Mouse (Mus musculus) C2C12 (cell line): ENCODE measurements around the gene Pds5a. TPM values are rescaled to one million over a fixed set of nuclear protein-coding genes. Genes with fewer than 3 reads are reported as not detected.

Source experiments
- H3K27me3 ChIP-seq: one replicate; pipeline ENCODE4 v1.6.1; 2011; ENCODE audit not compliant: control insufficient read depth, insufficient read depth, insufficient read length
- H3K36me3 ChIP-seq: one replicate; pipeline ENCODE4 v1.6.1; 2011; ENCODE audit not compliant: control insufficient read depth, insufficient read depth
- H3K4me3 ChIP-seq: one replicate; pipeline ENCODE4 v1.5.1; 2011; ENCODE audit warnings: mild to moderate bottlenecking, control low read depth; ENCODE audit not compliant: poor library complexity, insufficient read depth, severe bottlenecking
- H3K79me2 ChIP-seq: one replicate; pipeline ENCODE4 v1.6.1; 2011; ENCODE audit not compliant: control insufficient read depth, insufficient read depth
- H3K79me3 ChIP-seq: one replicate; pipeline ENCODE4 v1.6.1; 2011; ENCODE audit warnings: low read depth, control low read depth
- H3ac ChIP-seq: one replicate; pipeline ENCODE3; 2011; ENCODE audit warnings: low read depth; ENCODE audit not compliant: control insufficient read depth, insufficient read length
- CEBPB ChIP-seq: IDR thresholded peaks from one replicate; pipeline ENCODE4 v1.6.1; 2011; ENCODE audit warnings: low read depth, mild to moderate bottlenecking, control low read depth, moderate library complexity
- CTCF ChIP-seq: IDR thresholded peaks from one replicate; pipeline ENCODE4 v1.5.1; 2011; ENCODE audit not compliant: control insufficient read depth, insufficient read depth, insufficient read length
- FOSL1 ChIP-seq: IDR thresholded peaks from one replicate; pipeline ENCODE4 v1.8.0; 2011; ENCODE audit warnings: mild to moderate bottlenecking, low read length; ENCODE audit not compliant: poor library complexity, insufficient read depth, severe bottlenecking
- MAX ChIP-seq: IDR thresholded peaks from one replicate; pipeline ENCODE4 v1.6.1; 2011; ENCODE audit warnings: mild to moderate bottlenecking, control low read depth
- MYOD1 ChIP-seq: IDR thresholded peaks from one replicate; pipeline ENCODE4 v1.6.1; 2011; ENCODE audit warnings: low read depth; ENCODE audit not compliant: control insufficient read depth, insufficient read length
- MYOG ChIP-seq: IDR thresholded peaks from one replicate; pipeline ENCODE4 v1.6.1; 2011; ENCODE audit not compliant: control insufficient read depth, insufficient read length; ENCODE audit errors: extremely low read depth
- USF1 ChIP-seq: IDR thresholded peaks from one replicate; pipeline ENCODE4 v1.6.1; 2011; ENCODE audit warnings: low read depth, mild to moderate bottlenecking, control low read depth, moderate library complexity
- polyA plus RNA-seq: library from polyadenylated mRNA; unstranded; fragments of >200 nt; fragmentation: generic; extraction: Trizol; gene quantifications from one replicate; pipeline ENCODE4 v1.2.1, GENCODE M21; 2012; ENCODE audit warnings: missing spikeins

Gene Pds5a
- polyA plus RNA-seq, 1 experiment = 20.3 TPM

DNA sequence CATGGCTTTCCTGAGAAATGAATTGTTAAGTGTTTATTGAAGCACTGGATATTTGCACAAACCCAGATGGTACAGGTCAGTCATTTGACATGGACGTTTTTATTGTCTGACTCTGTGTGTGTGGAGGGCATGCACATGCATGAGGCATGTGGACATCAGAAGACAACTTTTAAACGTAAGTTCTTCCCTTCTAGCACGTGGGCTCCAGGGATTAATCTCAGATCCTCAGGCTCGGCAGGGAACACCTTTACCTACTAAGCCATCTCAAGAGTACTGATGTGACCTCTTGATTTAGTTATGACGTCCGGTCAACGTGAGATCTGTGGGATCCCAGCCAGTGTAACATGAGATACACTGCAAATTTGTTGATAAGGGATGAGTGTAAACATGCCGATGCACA, 12.2 kb upstream of the Pds5a start:
- TF ChIP-seq MYOG (no peak), USF1 (no peak), CTCF (no peak), FOSL1 (no peak), MAX (no peak)
- H3K79me2 ChIP-seq = no peaks in the 10 kb centered on the region

DNA sequence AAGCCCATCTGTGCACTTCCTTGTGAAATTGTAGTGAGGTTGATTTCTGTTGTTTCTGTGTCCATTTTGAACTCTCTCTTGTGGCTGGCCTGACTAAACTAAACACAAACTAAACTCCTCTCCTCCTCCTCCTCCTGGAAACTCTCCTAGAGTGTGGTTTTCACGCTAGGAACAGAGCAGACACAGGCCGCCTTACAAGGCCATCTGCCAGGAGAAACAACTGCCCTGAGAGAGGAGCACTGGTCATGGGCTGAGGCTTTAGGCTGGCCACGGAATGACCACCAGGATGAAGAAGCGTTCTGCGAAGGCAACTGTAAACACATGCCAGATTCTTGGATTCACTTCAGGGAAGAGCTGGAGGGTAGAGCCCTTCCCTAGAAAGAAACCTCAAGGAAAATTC, 8.9 kb upstream of the Pds5a start:
- Histone ChIP-seq H3K79me2 (no peaks in the 10 kb centered on the region), H3ac (no peak overlapping the region), H3K4me3 (no peak overlapping the region), H3K36me3 (no peaks in the 10 kb centered on the region), H3K79me3 (no peaks in the 10 kb centered on the region), H3K27me3 (no peaks in the 10 kb centered on the region)
- TF ChIP-seq MYOG (no peak), MYOD1 (no peak), FOSL1 (no peak), USF1 (no peak), CTCF (no peak), CEBPB (no peak), MAX (no peak)

More for the DNA sequence above, 12.2 kb upstream of the Pds5a start:
- no peaks in the 10 kb centered on the region for H3K79me3 ChIP-seq
- H3K27me3 ChIP-seq = no peaks in the 10 kb centered on the region
- no peaks in the 10 kb centered on the region for H3K36me3 ChIP-seq
- no peak overlapping the region for H3ac ChIP-seq
- H3K4me3 ChIP-seq = no peak overlapping the region

- no peak overlapping the region for H3K4me3 ChIP-seq
- no peaks in the 10 kb centered on the region for H3K27me3 ChIP-seq
- no peak overlapping the region for H3ac ChIP-seq
- no peaks in the 10 kb centered on the region for H3K79me3 ChIP-seq
- H3K79me2 ChIP-seq = no peaks in the 10 kb centered on the region
- TF ChIP-seq CTCF (no peak), FOSL1 (no peak), MYOD1 (no peak), MAX (no peak), USF1 (no peak), CEBPB (no peak), MYOG (no peak)
- no peaks in the 10 kb centered on the region for H3K36me3 ChIP-seq
Observed at GRCm38 (mm10) chr5:65706171-65706570, 8.1 kb upstream of the Pds5a start.

DNA sequence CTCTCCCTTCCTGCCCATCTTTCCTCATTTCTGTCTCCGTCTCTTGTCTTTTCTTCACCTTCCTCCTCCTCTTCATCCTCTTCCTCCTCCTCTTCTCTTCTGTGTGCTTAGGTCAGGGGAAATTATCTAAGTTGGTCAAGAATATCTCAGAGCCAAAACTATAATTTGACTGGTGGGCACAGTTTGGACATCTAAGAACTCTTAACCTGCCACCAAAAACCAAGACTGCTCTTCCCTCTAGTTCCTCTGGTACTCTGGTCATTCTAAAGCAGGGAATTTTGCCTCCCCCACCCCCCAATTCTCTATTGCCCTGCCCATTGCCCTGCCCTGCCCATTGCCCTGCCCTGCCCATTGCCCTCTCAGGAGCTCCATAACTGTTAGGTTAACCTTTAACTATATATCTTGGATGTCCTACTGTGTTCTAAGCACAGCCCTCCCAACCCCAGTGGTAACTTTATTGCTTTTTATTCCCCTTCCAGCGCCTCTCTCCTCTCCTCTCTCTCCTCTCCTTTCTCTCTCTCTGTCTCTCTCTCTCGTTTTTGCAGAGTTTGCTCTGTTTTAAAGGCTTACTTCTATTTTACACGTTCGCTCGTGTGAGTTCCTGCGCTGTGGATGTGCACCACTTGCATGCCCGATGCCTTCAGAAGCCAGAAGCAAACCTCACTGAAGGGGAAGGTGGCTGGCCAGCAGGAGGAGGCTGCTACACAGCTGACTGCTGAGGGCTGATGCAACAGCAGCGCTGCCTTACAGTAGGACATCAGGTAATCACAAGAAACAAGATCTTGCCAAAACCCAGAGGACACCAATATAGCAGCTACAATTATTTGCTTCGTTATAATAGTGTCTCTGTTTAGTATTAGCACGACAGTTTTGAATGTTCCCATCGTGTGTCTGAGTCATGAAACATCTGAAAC, 6.9 kb upstream of the Pds5a start:
- H3K4me3 ChIP-seq = no peak overlapping the region

GRCm38 (mm10) chr5:65703261-65703660, 5.2 kb upstream of the Pds5a start:
- Histone ChIP-seq H3ac (no peak overlapping the region), H3K36me3 (no peaks in the 10 kb centered on the region), H3K79me2 (no peaks in the 10 kb centered on the region), H3K27me3 (no peaks in the 10 kb centered on the region), H3K4me3 (no peak overlapping the region), H3K79me3 (no peaks in the 10 kb centered on the region)
- TF ChIP-seq MYOG (no peak), CTCF (no peak), CEBPB (no peak), FOSL1 (no peak), MYOD1 (no peak), MAX (no peak), USF1 (no peak)

More for the DNA sequence above, 6.9 kb upstream of the Pds5a start:
- no peak for TF ChIP-seq FOSL1
- Histone ChIP-seq H3K27me3 (no peaks in the 10 kb centered on the region), H3K36me3 (no peaks in the 10 kb centered on the region), H3K79me2 (no peaks in the 10 kb centered on the region), H3ac (no peak overlapping the region), H3K79me3 (no peaks in the 10 kb centered on the region)

GRCm38 (mm10) chr5:65700102-65700501, 2.0 kb upstream of the Pds5a start:
- peaks cover 17% of the 10 kb centered on the region for H3K79me3 ChIP-seq
- no peak overlapping the region for H3K4me3 ChIP-seq
- no peaks in the 10 kb centered on the region for H3K27me3 ChIP-seq
- TF ChIP-seq FOSL1 (no peak), CTCF (no peak), CEBPB (no peak), MYOD1 (no peak), MYOG (no peak), USF1 (no peak), MAX (no peak)
- H3K36me3 ChIP-seq = peaks cover 11% of the 10 kb centered on the region
- H3K79me2 ChIP-seq = peaks cover 23% of the 10 kb centered on the region
- no peak overlapping the region for H3ac ChIP-seq
